Mouse (Mus musculus): ENCODE measurements around the gene Drp2. TPM values are rescaled to one million over a fixed set of nuclear protein-coding genes. Genes with fewer than 3 reads are reported as not detected.

The Drp2 gene
- polyA plus RNA-seq (2012; rRNA removed) = 0.57 and 0.70 TPM in 2 replicates

DNA sequence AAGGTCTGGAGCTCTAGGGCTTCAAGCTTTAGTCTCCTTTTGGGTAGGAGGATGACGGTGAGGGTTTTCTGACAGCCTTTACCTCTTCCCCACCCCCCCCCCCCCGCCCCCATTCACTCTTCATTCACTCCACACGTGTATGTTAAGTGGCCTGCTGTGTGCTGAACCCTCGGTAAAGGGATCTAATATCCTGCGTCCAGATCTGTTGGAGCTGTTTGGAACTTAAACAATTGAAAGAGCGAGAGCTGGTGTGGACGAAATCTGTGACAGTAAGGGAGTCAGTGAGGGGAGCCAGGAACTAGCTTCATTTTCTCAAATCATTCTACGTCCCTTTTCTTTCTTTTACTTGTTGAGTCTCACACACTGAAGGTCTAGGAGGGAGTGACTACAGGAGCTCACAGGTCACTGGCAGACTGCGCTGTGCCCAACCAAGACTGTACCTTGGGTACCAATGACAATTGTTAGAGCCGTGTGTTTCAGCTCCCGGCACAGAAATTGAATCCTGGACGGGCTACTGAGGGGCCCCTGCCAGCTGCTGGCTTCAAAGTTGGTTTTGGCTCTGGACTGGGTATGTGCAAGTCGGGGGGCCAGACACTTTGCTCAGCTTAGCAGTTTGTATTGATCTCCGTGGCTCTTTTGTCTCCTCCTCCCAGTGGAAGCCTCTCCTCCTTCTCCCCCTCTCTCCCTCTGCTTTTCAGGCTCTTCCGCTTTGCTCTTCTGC, at the start of gene Drp2:
Gene Drp2, plus strand, starts transcription at position 689 of the 721 bp plus-strand sequence.

GRCm38 (mm10) chrX:134476290-134476689, 71.9 kb downstream of the Drp2 start, which contains the start of gene Taf7l:
Gene Taf7l, minus strand, starts transcription at chrX:134476490.

Other genes with a start within 250 kb of the Drp2 start
- gene Xkrx, start 242.5 kb upstream of the Drp2 start, polyA plus RNA-seq (2012; rRNA removed) = 0.19 and 0.30 TPM in 2 replicates
- gene Arl13a, start 217.1 kb upstream of the Drp2 start, polyA plus RNA-seq (2012; rRNA removed) = not detected in 2 replicates
- gene Nox1, start 182.6 kb upstream of the Drp2 start, polyA plus RNA-seq (2012; rRNA removed) = 3.6 and 5.2 TPM in 2 replicates
- 6.4 and 6.7 TPM in 2 replicates for gene Trmt2b, start 127.6 kb upstream of the Drp2 start, polyA plus RNA-seq (2012; rRNA removed)
- 1.2 TPM in 2 replicates for gene Tmem35a, start 109.3 kb upstream of the Drp2 start, polyA plus RNA-seq (2012; rRNA removed)
- gene Cenpi, start 96.5 kb upstream of the Drp2 start, polyA plus RNA-seq (2012; rRNA removed) = 0.47 and 0.57 TPM in 2 replicates
- gene Taf7l, start 71.9 kb downstream of the Drp2 start, polyA plus RNA-seq (2012; rRNA removed) = not detected in 2 replicates
- gene Timm8a1, start 137.3 kb downstream of the Drp2 start, polyA plus RNA-seq (2012; rRNA removed) = 0.58 and 0.84 TPM in 2 replicates
- gene Btk, start 179.0 kb downstream of the Drp2 start, polyA plus RNA-seq (2012; rRNA removed) = 0.37 and 0.64 TPM in 2 replicates
- gene Rpl36a, start 181.1 kb downstream of the Drp2 start, polyA plus RNA-seq (2012; rRNA removed) = 64.1 and 132 TPM in 2 replicates
- 2.0 and 2.7 TPM in 2 replicates for gene Gla, start 196.6 kb downstream of the Drp2 start, polyA plus RNA-seq (2012; rRNA removed)
- gene Hnrnph2, start 196.6 kb downstream of the Drp2 start, polyA plus RNA-seq (2012; rRNA removed) = 4.0 and 4.8 TPM in 2 replicates

Measured in colon, adult 2 months (tissue).